Mouse (Mus musculus): ENCODE measurements at regions not wholly inside any gene's neighbourhood (a gene's known extent, or its start where the extent isn't known, plus 50 kb on each side); places are given as distances from the start of the nearest gene placed in this dataset.

- TF ChIP-seq POLR2A (IDR thresholded peaks at IDR 0.05; ENCODE audit: borderline replicate concordance, extremely low read depth, insufficient read depth, insufficient read length, poor library complexity, severe bottlenecking) (no peak), CTCF (IDR thresholded peaks at IDR 0.05; ENCODE audit: borderline replicate concordance, extremely low read depth, insufficient read depth, insufficient read length) (no peak)
Observed at GRCm38 (mm10) chr14:18485526-18485925, 153.9 kb upstream of the Ube2e1 start.
